Mouse (Mus musculus): ENCODE results near the gene Gpr68. TPM values are rescaled to one million over a fixed set of nuclear protein-coding genes. Genes with fewer than 3 reads are reported as not detected.

The Gpr68 gene
- 0.33 TPM for polyA plus RNA-seq (2014; fragmentation: Illumina TruSeq; extraction: RNeasy Lipid Tissue Mini Kit (QIAGEN cat#74804); ENCODE audit: low replicate concordance)

GRCm38 (mm10) chr12:100907598-100908297 is at the start of gene Gpr68:
Gene Gpr68, minus strand, starts transcription at chr12:100908198.

Other genes starting within 250 kb of the Gpr68 start
- gene Rps6ka5, start 181.2 kb downstream of the Gpr68 start, polyA plus RNA-seq (2014; fragmentation: Illumina TruSeq; extraction: RNeasy Lipid Tissue Mini Kit (QIAGEN cat#74804); ENCODE audit: low replicate concordance) = 25.5 TPM
- gene Dglucy, start 129.1 kb downstream of the Gpr68 start, polyA plus RNA-seq (2014; fragmentation: Illumina TruSeq; extraction: RNeasy Lipid Tissue Mini Kit (QIAGEN cat#74804); ENCODE audit: low replicate concordance) = 35.2 TPM
- gene Ccdc88c, start 120.9 kb upstream of the Gpr68 start, polyA plus RNA-seq (2014; fragmentation: Illumina TruSeq; extraction: RNeasy Lipid Tissue Mini Kit (QIAGEN cat#74804); ENCODE audit: low replicate concordance) = 17.4 TPM
- 187 TPM for gene Ppp4r3a, start 175.5 kb upstream of the Gpr68 start, polyA plus RNA-seq (2014; fragmentation: Illumina TruSeq; extraction: RNeasy Lipid Tissue Mini Kit (QIAGEN cat#74804); ENCODE audit: low replicate concordance)